Mouse (Mus musculus): ENCODE data around the gene Ttc39b. TPM values are rescaled to one million over a fixed set of nuclear protein-coding genes. Genes with fewer than 3 reads are reported as not detected.

Ttc39b gene
- polyA plus RNA-seq, 1 experiment from 2014 or later = 4.0 TPM

GRCm38 (mm10) chr4:83343146-83343823, 19.2 kb upstream of the Ttc39b start:
- Histone ChIP-seq H3K4me2 (ENCODE audit: low read depth, low read length) (no peak overlapping the region), H3K9ac (ENCODE audit: low read length) (no peak overlapping the region), H3K4me1 (replicated peaks; ENCODE audit: control insufficient read depth, insufficient read depth, low read length) (peaks cover 4% of the 10 kb centered on the region; the same call in 1 of the 2 replicates), H3K27ac (ENCODE audit: low read length) (no peak overlapping the region), H3K36me3 (ENCODE audit: control insufficient read depth, insufficient read depth, low read length) (no peaks in the 10 kb centered on the region), H3K27me3 (ENCODE audit: control insufficient read depth, insufficient read depth, low read depth, low read length) (no peaks in the 10 kb centered on the region), H3K4me3 (ENCODE audit: low read length) (no peak overlapping the region), H3K9me3 (ENCODE audit: control insufficient read depth, low read length) (no peaks in the 10 kb centered on the region)
- 62% methylated on average over 9 of the region's 9 CpGs for WGBS
- ATAC-seq (ENCODE audit: low read depth) = no peak

- Histone ChIP-seq H3K36me3 (ENCODE audit: control insufficient read depth, insufficient read depth, low read length) (no peaks in the 10 kb centered on the region), H3K4me2 (ENCODE audit: low read depth, low read length) (0 out of 2 replicates have a peak overlapping the region, but pooled peaks have one; percentile 19), H3K9ac (ENCODE audit: low read length) (no peak overlapping the region), H3K9me3 (ENCODE audit: control insufficient read depth, low read length) (no peaks in the 10 kb centered on the region), H3K4me3 (ENCODE audit: low read length) (no peak overlapping the region), H3K4me1 (replicated peaks; ENCODE audit: control insufficient read depth, insufficient read depth, low read length) (peaks cover 4% of the 10 kb centered on the region; the same call in 1 of the 2 replicates), H3K27me3 (ENCODE audit: control insufficient read depth, insufficient read depth, low read depth, low read length) (no peaks in the 10 kb centered on the region), H3K27ac (ENCODE audit: low read length) (no peak overlapping the region)
- 35% methylated on average over 13 of the region's 14 CpGs for whole genome bisulfite sequencing
- ATAC-seq (ENCODE audit: low read depth) = peak; percentile 10; the same call in 1 of the 2 replicates
These were observed 18.4 kb upstream of the Ttc39b start for GRCm38 (mm10) chr4:83342268-83342970.

GRCm38 (mm10) chr4:83339393-83339792, 15.3 kb upstream of the Ttc39b start:
- Histone ChIP-seq H3K9me3 (ENCODE audit: control insufficient read depth, low read length) (no peaks in the 10 kb centered on the region), H3K36me3 (ENCODE audit: control insufficient read depth, insufficient read depth, low read length) (no peaks in the 10 kb centered on the region), H3K27me3 (ENCODE audit: control insufficient read depth, insufficient read depth, low read depth, low read length) (no peaks in the 10 kb centered on the region), H3K4me1 (replicated peaks; ENCODE audit: control insufficient read depth, insufficient read depth, low read length) (peaks cover 4% of the 10 kb centered on the region; the same call in 1 of the 2 replicates), H3K4me3 (ENCODE audit: low read length) (no peak overlapping the region), H3K9ac (ENCODE audit: low read length) (no peak overlapping the region), H3K4me2 (ENCODE audit: low read depth, low read length) (no peak overlapping the region), H3K27ac (ENCODE audit: low read length) (no peak overlapping the region)
- ATAC-seq (ENCODE audit: low read depth) = no peak
- WGBS = 69% methylated on average over 1 of the region's 1 CpGs

- Histone ChIP-seq H3K27me3 (ENCODE audit: control insufficient read depth, insufficient read depth, low read depth, low read length) (no peaks in the 10 kb centered on the region), H3K36me3 (ENCODE audit: control insufficient read depth, insufficient read depth, low read length) (no peaks in the 10 kb centered on the region), H3K9me3 (ENCODE audit: control insufficient read depth, low read length) (no peaks in the 10 kb centered on the region), H3K27ac (ENCODE audit: low read length) (no peak overlapping the region), H3K4me3 (ENCODE audit: low read length) (no peak overlapping the region), H3K4me2 (ENCODE audit: low read depth, low read length) (no peak overlapping the region), H3K9ac (ENCODE audit: low read length) (no peak overlapping the region), H3K4me1 (replicated peaks; ENCODE audit: control insufficient read depth, insufficient read depth, low read length) (peaks cover 4% of the 10 kb centered on the region; the same call in 1 of the 2 replicates)
- 48% methylated on average over 3 of the region's 3 CpGs for WGBS
- ATAC-seq (ENCODE audit: low read depth) = no peak
These were observed 13.7 kb upstream of the Ttc39b start for GRCm38 (mm10) chr4:83337717-83338116.

- no peak for ATAC-seq (ENCODE audit: low read depth)
- 74% methylated on average over 4 of the region's 4 CpGs for WGBS
- H3K36me3 ChIP-seq (ENCODE audit: control insufficient read depth, insufficient read depth, low read length) = no peaks in the 10 kb centered on the region
- peaks cover 2% of the 10 kb centered on the region; the same call in 1 of the 2 replicates for H3K27me3 ChIP-seq (ENCODE audit: control insufficient read depth, insufficient read depth, low read depth, low read length)
- no peak overlapping the region for H3K4me2 ChIP-seq (ENCODE audit: low read depth, low read length)
- no peak overlapping the region for H3K4me3 ChIP-seq (ENCODE audit: low read length)
- H3K4me1 ChIP-seq (replicated peaks; ENCODE audit: control insufficient read depth, insufficient read depth, low read length) = peaks cover 8% of the 10 kb centered on the region; the same call in 1 of the 2 replicates
- no peak overlapping the region for H3K27ac ChIP-seq (ENCODE audit: low read length)
- no peaks in the 10 kb centered on the region for H3K9me3 ChIP-seq (ENCODE audit: control insufficient read depth, low read length)
- no peak overlapping the region for H3K9ac ChIP-seq (ENCODE audit: low read length)
These were observed 6.3 kb upstream of the Ttc39b start for GRCm38 (mm10) chr4:83330369-83330768.

- Histone ChIP-seq H3K27me3 (ENCODE audit: control insufficient read depth, insufficient read depth, low read depth, low read length) (peaks cover 7% of the 10 kb centered on the region; the same call in 1 of the 2 replicates), H3K4me1 (replicated peaks; ENCODE audit: control insufficient read depth, insufficient read depth, low read length) (peaks cover 8% of the 10 kb centered on the region; the same call in 1 of the 2 replicates), H3K4me3 (ENCODE audit: low read length) (no peak overlapping the region), H3K9ac (ENCODE audit: low read length) (no peak overlapping the region), H3K4me2 (ENCODE audit: low read depth, low read length) (no peak overlapping the region), H3K36me3 (ENCODE audit: control insufficient read depth, insufficient read depth, low read length) (no peaks in the 10 kb centered on the region), H3K27ac (ENCODE audit: low read length) (no peak overlapping the region), H3K9me3 (ENCODE audit: control insufficient read depth, low read length) (no peaks in the 10 kb centered on the region)
- no peak for ATAC-seq (ENCODE audit: low read depth)
- 50% methylated on average over 4 of the region's 4 CpGs for WGBS
These were observed 5.6 kb upstream of the Ttc39b start for GRCm38 (mm10) chr4:83329615-83330014.

GRCm38 (mm10) chr4:83328026-83328945, 4.2 kb upstream of the Ttc39b start:
- Histone ChIP-seq H3K9me3 (ENCODE audit: control insufficient read depth, low read length) (no peaks in the 10 kb centered on the region), H3K9ac (ENCODE audit: low read length) (no peak overlapping the region), H3K4me3 (ENCODE audit: low read length) (no peak overlapping the region), H3K27ac (ENCODE audit: low read length) (no peak overlapping the region), H3K27me3 (ENCODE audit: control insufficient read depth, insufficient read depth, low read depth, low read length) (peaks cover 7% of the 10 kb centered on the region; the same call in 1 of the 2 replicates), H3K4me2 (ENCODE audit: low read depth, low read length) (no peak overlapping the region), H3K4me1 (replicated peaks; ENCODE audit: control insufficient read depth, insufficient read depth, low read length) (peaks cover 11% of the 10 kb centered on the region), H3K36me3 (ENCODE audit: control insufficient read depth, insufficient read depth, low read length) (no peaks in the 10 kb centered on the region)
- WGBS = 40% methylated on average over 9 of the region's 9 CpGs
- no peak for ATAC-seq (ENCODE audit: low read depth)

GRCm38 (mm10) chr4:83327526-83327925, 3.5 kb upstream of the Ttc39b start:
- Histone ChIP-seq H3K36me3 (ENCODE audit: control insufficient read depth, insufficient read depth, low read length) (no peaks in the 10 kb centered on the region), H3K27me3 (ENCODE audit: control insufficient read depth, insufficient read depth, low read depth, low read length) (peaks cover 7% of the 10 kb centered on the region; the same call in 1 of the 2 replicates), H3K4me2 (ENCODE audit: low read depth, low read length) (no peak overlapping the region), H3K9me3 (ENCODE audit: control insufficient read depth, low read length) (no peaks in the 10 kb centered on the region), H3K4me3 (ENCODE audit: low read length) (no peak overlapping the region), H3K27ac (ENCODE audit: low read length) (no peak overlapping the region), H3K4me1 (replicated peaks; ENCODE audit: control insufficient read depth, insufficient read depth, low read length) (peaks cover 15% of the 10 kb centered on the region), H3K9ac (ENCODE audit: low read length) (no peak overlapping the region)
- ATAC-seq (ENCODE audit: low read depth) = no peak
- 42% methylated on average over 4 of the region's 4 CpGs for WGBS
